ENCODE assay signal across 12 mouse cellular contexts in genomic region chr4:137687234-137687825, GRCm38 (mm10).
"Had no signal": no experiment of that assay in that cellular context is flagged by ENCODE, and none has a peak within 500 bp of the region (broad histone marks: within the 10 kb centered on the region; RNA-seq: fewer than 3 reads in every experiment).

No protein-coding gene starts in this region.

- H3K4me2 ChIP-seq: limb, embryonic 12.5 days; liver, embryonic 13.5 days; midbrain, embryonic 13.5 days had no signal

- ATAC-seq: hindbrain, embryonic 16.5 days; liver, postnatal 0 days; midbrain, embryonic 13.5 days had no signal

- DNase-seq: kidney, adult 18-20 months; kidney, postnatal 25 days; layer of hippocampus, postnatal 36 days; liver; liver, embryonic 13.5 days; liver, postnatal 0 days; right cerebral cortex, adult 18-20 months; right cerebral cortex, postnatal 25 days; thymus, postnatal 4 days had no signal

- H3K9ac ChIP-seq: limb, embryonic 12.5 days; liver, embryonic 13.5 days; liver, postnatal 0 days; midbrain, embryonic 13.5 days had no signal

- H3K4me1 ChIP-seq: limb, embryonic 12.5 days; liver, embryonic 13.5 days had no signal

- H3K9me3 ChIP-seq: limb, embryonic 12.5 days; liver, embryonic 13.5 days; midbrain, embryonic 13.5 days had no signal

- H3K4me3 ChIP-seq: limb, embryonic 12.5 days; liver, embryonic 13.5 days; midbrain, embryonic 13.5 days had no signal

- H3K27ac ChIP-seq: limb, embryonic 12.5 days; liver, embryonic 13.5 days; midbrain, embryonic 13.5 days had no signal

- H3K36me3 ChIP-seq: limb, embryonic 12.5 days; liver, embryonic 13.5 days; midbrain, embryonic 13.5 days had no signal
